Mouse (Mus musculus): Measurements from ENCODE around the gene ccdc198. TPM values are rescaled to one million over a fixed set of nuclear protein-coding genes. Genes with fewer than 3 reads are reported as not detected.
A peak's percentile ranks its signal among the peaks of the same experiment; 100 is the strongest.
"Not testable (repeated sequence)": the region's sequence is repeated elsewhere in the genome, so short reads cannot be mapped to it uniquely, and the experiment has no call there.

ccdc198 gene
- total RNA-seq (2022) = not detected

GRCm38 (mm10) chr14:49245126-49245714 is at the start of gene ccdc198:
Gene ccdc198, minus strand, starts transcription at chr14:49245474.
- DNase-seq (ENCODE audit: low spot score in 2 of 2) = no peak

- DNase-seq (ENCODE audit: low spot score in 2 of 2) = no peak
These were observed 48.7 kb upstream of the ccdc198 start for GRCm38 (mm10) chr14:49293802-49294449.

GRCm38 (mm10) chr14:49290029-49290745 is 44.9 kb upstream of the ccdc198 start:
- DNase-seq (ENCODE audit: low spot score in 2 of 2) = no peak

- no peak for DNase-seq (ENCODE audit: low spot score in 2 of 2)
These were observed 38.7 kb upstream of the ccdc198 start for GRCm38 (mm10) chr14:49283784-49284655.

- no peak for DNase-seq (ENCODE audit: low spot score in 2 of 2)
These were observed 33.6 kb upstream of the ccdc198 start for GRCm38 (mm10) chr14:49278880-49279279.

- not testable (repeated sequence) for DNase-seq (ENCODE audit: low spot score in 2 of 2)
These were observed 33.2 kb upstream of the ccdc198 start for GRCm38 (mm10) chr14:49278479-49278878.

GRCm38 (mm10) chr14:49277642-49278041 is 32.4 kb upstream of the ccdc198 start:
- DNase-seq (ENCODE audit: low spot score in 2 of 2) = no peak

GRCm38 (mm10) chr14:49275376-49275775 is 30.1 kb upstream of the ccdc198 start:
- no peak for DNase-seq (ENCODE audit: low spot score in 2 of 2)

GRCm38 (mm10) chr14:49265286-49266002 is 20.2 kb upstream of the ccdc198 start:
- no peak for DNase-seq (ENCODE audit: low spot score in 2 of 2)

- DNase-seq (ENCODE audit: low spot score in 2 of 2) = no peak
These were observed 3.8 kb downstream of the ccdc198 start for GRCm38 (mm10) chr14:49241522-49241921.

- peak; percentile 51 to 66 for DNase-seq (ENCODE audit: low spot score in 2 of 2)
These were observed 7.1 kb downstream of the ccdc198 start for GRCm38 (mm10) chr14:49238206-49238605.

- DNase-seq (ENCODE audit: low spot score in 2 of 2) = no peak
These were observed 10.3 kb downstream of the ccdc198 start for GRCm38 (mm10) chr14:49234788-49235515.

GRCm38 (mm10) chr14:49231845-49232244 is 13.4 kb downstream of the ccdc198 start:
- DNase-seq (ENCODE audit: low spot score in 2 of 2) = no peak

GRCm38 (mm10) chr14:49226986-49227385 is 18.3 kb downstream of the ccdc198 start:
- DNase-seq (ENCODE audit: low spot score in 2 of 2) = no peak

- DNase-seq (ENCODE audit: low spot score in 2 of 2) = no peak
These were observed 18.8 kb downstream of the ccdc198 start for GRCm38 (mm10) chr14:49226471-49226870.

- no peak for DNase-seq (ENCODE audit: low spot score in 2 of 2)
These were observed 23.5 kb downstream of the ccdc198 start for GRCm38 (mm10) chr14:49221771-49222170.

- DNase-seq (ENCODE audit: low spot score in 2 of 2) = not testable (repeated sequence)
These were observed 25.7 kb downstream of the ccdc198 start for GRCm38 (mm10) chr14:49219466-49220022.

GRCm38 (mm10) chr14:49218677-49219076 is 26.6 kb downstream of the ccdc198 start:
- no peak for DNase-seq (ENCODE audit: low spot score in 2 of 2)

- DNase-seq (ENCODE audit: low spot score in 2 of 2) = not testable (repeated sequence)
These were observed 35.1 kb downstream of the ccdc198 start for GRCm38 (mm10) chr14:49210215-49210614.
